Mouse (Mus musculus): ENCODE measurements around the gene Mogat1.
"Not testable (repeated sequence)": the region's sequence is repeated elsewhere in the genome, so short reads cannot be mapped to it uniquely, and the experiment has no call there.

The Mogat1 gene

DNA sequence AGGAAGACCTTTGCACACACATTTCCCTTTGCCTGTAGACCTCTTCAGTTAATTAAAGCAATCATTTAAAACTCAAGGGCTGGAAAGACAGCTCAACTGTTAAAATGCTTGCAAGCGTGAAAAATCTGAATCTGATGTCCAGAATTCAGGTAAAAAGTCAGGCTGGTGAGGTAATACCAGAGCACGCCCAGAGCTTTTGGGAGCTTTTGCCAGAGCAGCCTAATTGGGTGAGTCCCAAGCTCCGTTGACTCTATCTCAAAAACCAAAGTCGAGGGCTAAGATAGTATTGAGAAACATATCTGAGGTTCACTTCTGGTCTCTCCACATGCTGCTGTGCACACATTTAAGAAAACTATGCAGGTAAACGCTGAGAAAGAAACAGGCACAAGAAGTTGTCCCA, at the start of gene Mogat1:
Gene Mogat1, plus strand, starts transcription at position 130 of the 400 bp plus-strand sequence.
- DNase-seq (ENCODE audit: low read depth, low spot score), result no peak

DNA sequence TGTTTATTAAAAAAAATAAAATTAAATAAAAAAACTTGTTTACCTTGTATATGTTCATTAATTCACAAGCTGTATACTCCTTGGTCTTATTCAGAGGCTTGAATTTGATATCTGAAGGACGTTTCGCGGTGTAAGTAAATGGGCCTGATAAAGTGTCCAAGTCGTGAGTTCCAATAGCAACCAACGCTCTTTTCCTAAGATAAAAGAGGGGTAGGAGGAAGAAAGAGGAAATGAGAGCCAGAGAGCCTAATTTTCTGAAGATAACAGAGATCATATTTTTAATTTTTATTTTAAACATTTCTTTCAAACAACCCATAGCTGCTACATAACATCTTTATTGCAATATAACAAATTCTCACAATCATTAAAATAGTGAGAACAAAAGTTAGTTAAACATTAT, 38.4 kb upstream of the Mogat1 start:
- DNase-seq (ENCODE audit: low read depth, low spot score), result no peak

DNA sequence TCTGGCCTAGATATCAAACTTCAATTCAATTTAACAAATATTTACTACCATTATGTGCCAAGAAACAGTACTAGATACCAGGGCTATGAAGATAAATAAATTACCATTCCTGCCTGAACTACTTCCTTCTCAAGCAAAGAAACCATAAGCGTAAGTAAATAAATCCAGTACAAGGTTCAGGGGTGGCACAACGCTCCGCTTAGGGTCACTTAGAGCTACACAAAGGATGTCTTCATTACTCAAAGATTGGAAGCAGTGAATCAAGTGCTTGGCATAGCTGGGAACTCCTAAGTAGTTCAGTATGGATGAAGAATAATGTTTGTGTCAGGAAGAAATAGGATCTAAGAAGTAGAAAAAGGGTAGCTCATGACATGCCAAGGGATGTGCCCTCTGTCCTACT, 27.4 kb upstream of the Mogat1 start:
- DNase-seq (ENCODE audit: low read depth, low spot score), result no peak

DNA sequence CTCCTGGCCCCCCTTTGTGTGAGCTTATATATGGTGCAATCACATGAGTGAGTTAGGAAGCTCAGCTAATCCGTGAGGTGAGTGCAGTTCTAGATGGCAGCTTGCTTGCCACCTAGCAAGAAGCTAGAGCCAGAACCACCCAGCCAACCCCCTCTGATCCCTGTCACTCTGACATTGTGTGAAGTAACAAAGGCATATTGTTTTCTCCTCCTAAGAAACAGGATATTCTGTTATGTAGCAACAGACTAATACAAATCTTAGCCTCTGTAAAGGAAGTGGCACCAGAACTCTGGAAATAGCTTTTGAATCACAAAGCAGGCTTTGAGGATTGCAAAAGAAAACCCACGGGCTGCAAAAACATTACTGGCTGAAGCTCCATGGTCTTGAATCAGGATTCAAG, 26.4 kb upstream of the Mogat1 start:
- DNase-seq (ENCODE audit: low read depth, low spot score), result no peak

DNA sequence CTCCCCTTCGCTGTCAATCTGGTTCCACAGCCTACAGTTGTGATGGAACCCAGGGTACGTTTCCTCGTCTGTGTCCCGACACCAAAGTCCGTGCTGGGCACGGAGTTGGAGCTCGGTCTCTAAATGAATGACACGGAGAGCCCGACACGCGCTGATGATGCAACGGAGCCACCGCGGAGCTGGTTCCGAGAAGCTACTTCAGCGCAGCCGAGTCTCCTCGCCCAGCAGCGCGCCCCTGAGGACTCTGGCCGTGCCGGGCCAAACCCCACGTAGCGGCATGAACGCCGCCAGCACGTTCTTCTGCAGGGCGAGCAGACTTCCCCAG, 22.4 kb upstream of the Mogat1 start:
- no peak for DNase-seq (ENCODE audit: low read depth, low spot score)

DNA sequence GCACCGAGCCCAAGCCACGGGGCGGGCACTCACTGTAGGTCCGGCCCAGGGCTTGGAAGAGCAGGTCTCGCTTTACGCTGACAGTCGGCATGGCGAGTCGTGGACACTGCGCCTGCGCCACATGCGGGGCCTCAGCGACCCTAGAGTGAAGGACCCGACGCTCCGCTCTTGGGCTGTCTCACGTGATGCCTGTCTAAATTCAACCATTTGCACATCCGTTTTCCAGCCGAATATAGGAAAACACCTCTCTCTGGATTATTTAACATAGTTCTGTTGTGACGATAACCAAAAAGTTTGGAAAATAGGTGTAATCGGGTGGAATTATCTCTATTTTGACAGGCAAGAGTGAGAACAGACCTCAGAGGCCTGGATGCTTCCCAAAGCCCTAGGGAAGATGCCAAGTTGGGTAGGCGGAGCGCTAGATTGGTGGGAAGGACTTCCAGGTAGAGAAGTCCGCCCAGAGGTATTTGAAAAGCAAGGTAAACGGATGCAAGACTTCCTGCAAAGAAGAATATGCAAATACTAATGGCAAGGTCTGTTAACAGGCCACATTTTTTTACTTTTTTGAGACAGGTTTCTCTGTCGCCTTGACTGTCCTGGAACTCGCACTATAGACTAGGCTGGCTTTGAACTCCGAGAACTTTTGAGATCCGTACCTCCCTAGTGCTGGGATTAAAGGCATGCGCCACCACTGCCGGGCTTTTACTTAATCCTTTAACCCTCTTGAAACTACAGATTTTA, 21.9 kb upstream of the Mogat1 start, which contains the start of gene Farsb:
Gene Farsb, minus strand, starts transcription at position 146 of the 741 bp plus-strand sequence.
- DNase-seq (ENCODE audit: low read depth, low spot score), result peak; percentile 89

DNA sequence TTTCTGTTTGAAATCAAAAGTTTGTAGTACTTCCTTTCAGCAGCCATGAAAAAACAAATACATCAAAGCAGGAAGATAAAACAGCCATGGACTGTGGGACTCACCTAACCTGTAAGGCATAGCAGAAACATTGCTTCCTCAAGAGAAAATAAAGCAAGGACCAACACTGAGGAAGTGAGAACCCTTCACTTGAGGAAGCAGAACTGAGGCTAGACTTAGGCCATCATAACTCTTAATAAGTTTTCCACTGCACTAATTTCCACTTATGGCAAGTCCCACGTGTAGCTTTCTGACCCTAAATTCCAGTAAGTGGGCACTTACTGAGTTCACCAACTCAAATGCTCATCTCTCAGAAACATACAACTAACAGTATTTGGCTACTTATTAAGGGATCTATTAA, 20.6 kb upstream of the Mogat1 start:
- DNase-seq (ENCODE audit: low read depth, low spot score), result no peak

DNA sequence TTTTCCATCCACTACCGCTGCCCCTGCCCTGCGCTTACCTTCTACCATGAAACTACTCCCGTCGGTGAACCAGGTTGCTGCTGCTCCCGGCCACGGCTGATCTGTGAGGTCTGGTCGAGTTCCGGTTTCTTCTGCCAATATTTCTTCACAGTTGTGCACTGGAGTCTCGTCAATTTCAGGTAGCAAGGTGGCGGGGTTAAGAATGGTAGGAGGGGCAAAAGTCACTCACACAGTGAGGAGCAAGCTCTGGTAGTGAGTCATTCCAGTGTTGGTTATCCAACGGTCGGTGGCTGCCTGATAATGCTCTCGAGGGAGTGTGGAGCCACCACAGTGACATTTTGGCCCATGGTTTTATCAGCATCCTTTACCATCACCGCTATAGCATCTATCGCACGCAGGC, 9.8 kb upstream of the Mogat1 start:
- DNase-seq (ENCODE audit: low read depth, low spot score), result no peak

DNA sequence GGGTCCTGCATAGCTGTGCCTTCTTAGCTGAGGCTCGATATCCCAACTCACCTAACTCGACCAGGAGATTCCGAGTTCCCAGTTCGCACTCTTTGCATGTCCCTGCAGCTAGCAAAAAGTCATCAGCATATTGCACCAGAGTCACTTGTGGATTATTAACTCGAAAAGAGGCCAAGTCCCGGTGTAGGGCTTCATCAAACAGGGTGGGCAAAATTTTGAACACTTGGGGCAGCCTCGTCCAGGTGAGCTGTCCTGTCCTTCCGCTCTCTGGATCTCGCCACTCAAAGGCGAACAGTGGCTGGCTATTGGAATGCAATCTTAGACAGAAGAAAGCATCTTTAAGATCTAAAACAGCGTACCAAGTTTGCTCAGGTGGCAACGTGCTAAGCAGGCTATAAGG, 8.9 kb upstream of the Mogat1 start:
- DNase-seq (ENCODE audit: low read depth, low spot score), result not testable (repeated sequence)

DNA sequence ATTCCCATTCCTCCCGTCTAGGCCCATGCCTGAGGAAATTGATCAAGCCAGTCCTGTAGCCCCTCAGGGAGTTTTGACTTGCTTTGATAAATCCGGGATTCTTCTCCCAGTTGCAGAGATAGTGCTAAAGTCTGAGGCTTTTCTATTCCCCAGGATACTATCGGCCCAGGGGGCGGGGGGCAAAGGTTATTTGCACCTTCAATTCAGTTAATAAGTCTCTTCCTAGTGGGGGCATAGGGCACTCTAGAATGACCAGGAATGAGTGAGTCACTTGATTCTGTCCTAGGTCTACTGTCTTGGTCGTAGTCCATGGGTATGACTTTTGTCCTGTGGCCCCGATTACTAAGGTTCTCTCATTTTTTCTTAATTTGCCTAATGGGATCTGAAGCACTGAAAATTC, 8.3 kb upstream of the Mogat1 start:
- no peak for DNase-seq (ENCODE audit: low read depth, low spot score)

DNA sequence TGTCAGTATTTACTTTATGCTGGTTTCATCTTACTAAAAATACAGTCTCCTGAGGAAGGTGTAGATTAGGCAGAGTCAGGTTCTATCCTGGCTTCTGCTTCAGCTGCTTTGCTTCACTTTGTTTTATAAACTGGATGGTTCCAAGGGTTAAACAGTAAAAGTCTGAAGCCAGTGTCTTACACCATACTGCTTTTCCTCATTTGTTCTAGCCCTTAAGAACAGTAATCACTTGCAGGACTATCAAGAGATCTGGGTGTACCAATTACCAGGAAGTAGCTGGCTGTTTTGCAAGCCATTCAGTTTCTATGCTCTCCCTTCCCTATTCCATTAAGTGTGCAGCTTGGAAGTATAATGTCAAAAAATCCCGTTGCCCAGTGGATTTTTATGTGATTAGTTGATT, 3.7 kb upstream of the Mogat1 start:
- DNase-seq (ENCODE audit: low read depth, low spot score), result no peak

DNA sequence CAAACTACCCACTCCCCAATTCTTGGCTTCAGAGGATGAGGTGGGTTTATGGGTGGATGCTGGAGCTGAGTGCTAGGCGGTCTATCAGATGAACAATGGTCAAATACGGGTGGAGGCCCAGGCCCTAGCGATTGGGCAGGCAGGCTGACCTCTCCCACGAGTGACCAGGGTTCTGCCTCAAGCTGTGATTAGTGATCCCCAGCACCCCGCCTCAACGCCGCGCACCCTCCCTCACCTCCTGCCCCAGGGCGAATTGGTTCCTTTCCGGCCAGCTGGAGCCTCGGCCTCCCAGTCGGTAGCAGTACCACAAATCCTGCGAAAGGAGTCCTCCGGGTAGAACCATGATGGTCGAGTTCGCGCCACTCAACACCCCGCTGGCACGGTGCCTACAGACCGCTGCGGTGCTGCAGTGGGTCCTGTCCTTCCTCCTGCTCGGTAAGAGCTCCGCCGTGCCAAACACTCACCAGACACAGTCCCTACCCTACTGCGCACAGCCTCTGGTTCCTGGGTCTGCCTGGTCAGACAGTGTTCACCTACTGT, 900 bp downstream of the Mogat1 start, which contains the start of gene BC035947:
Gene BC035947, minus strand, starts transcription at position 538 of the 540 bp plus-strand sequence.
- peak; percentile 4 for DNase-seq (ENCODE audit: low read depth, low spot score)

DNA sequence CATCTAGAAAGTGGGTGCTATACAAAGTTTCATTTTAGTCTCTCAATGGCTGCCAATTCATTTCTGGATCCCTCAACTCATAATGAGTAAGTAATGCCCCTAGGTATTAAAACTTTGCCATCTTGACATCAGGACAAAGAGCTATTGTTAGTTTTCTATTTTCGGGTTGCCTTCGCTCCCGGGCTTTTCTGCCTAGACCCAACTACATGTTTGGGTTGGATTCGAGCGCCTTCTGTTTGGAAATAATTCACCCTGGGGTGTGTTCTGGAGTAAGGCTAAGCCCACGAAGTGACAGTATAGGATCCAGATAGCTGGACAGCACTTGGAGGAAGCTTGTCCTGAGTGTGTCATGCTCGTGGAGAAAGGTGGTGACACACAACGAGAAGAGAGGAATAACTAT, 2.0 kb downstream of the Mogat1 start:
- DNase-seq (ENCODE audit: low read depth, low spot score), result no peak

DNA sequence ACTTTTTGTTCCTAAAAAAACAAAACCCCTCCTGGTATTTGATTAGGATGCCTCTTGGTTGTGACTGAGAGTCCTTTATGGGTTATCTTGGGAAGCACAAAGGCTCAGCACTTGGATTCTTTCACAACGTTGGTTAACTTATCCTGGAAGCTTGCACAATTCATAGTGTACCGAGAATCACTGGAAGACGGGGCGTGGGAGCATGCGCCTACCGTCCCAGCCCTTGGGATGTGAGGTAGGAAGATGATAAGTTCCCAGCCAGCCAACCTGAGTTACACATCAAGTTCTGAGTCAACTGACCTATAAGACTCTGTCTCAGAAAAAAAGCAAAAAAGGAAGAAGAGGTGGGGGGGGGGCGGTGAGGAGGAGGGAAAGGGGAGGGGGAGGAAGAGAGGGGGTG, 8.1 kb downstream of the Mogat1 start:
- no peak for DNase-seq (ENCODE audit: low read depth, low spot score)

DNA sequence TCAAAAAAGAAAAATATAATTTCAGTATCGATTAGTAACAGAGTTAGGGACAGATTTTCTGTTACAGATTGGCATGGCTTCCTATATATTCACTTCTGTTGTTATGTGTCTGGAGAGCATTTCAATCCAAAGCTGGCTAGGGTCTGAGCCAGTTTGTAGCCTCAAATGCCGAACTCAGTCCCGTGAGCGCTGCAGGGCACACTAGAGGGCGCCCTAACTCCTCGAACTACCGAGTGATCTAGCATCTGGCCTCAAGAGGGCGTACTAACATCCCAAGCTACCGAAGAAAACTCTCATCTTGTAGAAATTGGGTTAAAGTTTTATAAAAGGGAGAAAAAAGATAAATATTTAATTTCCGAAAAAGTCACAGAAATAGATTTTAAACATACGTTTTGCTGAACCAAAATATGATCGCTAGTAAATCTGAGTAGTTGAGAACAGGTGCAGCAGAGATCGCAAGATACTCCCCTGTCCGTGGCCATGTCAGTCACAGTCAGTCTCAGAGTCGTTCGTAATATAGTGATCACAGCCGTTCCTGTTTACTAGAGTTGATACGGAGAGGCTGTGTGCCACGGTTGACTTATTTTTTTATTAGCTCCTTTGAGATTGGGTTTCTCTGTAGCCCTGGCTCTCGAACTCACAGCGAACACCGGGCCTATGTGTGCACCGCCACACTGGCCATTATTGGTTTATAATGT, 14.5 kb downstream of the Mogat1 start:
- no peak for DNase-seq (ENCODE audit: low read depth, low spot score)

DNA sequence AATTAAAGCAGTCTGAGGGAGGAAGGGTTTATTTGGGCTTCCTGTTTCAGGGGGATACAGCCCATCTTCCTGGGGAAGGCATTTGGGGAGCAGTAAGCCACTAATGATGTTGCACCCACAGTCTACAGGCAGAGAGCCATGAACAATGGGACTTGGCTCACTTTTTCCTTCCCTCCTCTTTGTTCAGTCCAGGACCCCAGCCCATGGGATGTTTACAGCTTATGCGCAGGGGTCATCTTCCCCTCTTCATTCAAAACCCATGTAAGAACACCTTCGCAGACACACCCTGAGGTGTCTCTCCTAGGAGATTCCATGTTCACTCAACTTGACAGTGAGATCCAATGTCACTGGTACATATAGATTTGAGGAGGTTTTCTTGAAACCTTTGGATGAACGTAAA, 17.6 kb downstream of the Mogat1 start:
- DNase-seq (ENCODE audit: low read depth, low spot score), result no peak

DNA sequence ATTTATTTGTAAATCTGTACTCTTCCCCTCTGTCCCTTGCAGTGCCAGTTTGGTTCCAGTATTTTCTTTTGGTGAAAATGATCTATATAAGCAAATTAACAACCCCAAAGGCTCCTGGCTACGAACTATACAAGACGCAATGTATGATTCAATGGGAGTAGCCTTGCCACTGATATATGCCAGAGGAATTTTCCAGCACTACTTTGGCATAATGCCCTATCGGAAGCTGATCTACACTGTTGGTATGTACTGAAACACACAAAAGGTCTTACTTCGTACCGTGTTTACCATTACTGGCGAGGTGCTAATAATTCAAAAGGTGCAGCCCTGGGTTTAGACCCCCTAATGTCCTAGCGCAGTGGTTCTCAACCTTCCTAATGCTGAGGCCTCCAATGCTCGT, 18.2 kb downstream of the Mogat1 start:
- DNase-seq (ENCODE audit: low read depth, low spot score), result no peak

DNA sequence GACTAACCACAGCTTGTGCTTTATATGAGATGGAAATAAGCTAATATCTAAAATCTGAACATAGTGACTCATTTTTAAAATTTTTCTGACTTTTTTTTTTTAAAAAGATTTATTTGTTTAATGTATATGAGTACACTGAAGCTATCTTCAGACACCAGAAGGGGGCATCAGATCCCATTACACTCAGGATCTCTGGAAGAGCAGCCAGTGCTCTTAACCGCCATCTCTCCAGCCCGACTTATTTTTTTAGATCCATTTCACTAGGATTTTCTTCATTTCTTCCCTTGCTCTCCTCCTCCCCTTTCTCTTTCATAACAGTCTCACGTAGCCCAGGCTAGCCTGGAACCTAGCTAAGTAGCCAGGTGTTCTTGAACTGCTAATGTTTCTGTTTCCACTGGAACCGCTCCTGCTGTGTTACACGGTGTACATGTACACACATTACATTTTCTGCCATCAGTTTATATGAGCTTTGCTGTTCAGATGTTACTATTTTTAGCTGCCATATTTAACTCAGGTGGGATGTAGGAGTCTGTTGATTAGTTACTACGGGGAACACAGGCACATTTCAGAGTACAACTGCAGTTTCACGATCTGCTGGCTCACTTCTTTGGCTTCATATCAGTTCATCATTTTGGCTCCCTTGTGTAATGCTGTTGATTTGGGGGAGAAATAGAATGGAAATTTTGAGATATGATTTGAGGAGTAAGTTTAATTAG, 19.9 kb downstream of the Mogat1 start:
- no peak for DNase-seq (ENCODE audit: low read depth, low spot score)

DNA sequence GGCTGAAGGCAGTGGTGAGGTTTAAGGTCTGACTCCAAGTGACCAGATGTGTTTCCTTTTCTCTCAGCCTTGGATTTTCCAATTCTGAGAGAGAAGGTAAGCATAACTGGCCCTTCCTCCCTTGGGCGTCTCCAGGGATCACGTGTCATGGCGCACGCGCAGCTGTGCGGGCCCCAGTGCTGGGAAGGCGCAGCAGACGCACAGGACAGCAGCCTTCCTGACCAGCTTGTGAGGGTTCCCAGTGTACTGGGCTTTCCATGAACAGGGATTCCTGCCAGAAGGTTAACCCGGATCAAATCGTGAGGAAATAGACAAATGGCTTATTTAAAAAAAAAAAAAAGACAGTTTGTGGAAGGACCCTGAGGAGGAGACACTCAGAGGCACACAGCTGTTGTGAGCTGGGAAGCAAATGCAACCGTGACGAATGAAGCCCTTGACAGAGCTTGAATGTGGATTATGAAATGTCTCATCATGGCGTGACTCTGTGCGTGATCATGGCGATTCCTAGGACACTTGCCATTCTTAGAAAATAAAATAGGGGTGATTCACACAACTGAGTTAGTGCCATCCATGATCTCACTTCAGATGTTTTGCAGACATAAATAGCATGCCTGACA, 21.5 kb downstream of the Mogat1 start:
- DNase-seq (ENCODE audit: low read depth, low spot score), result no peak

DNA sequence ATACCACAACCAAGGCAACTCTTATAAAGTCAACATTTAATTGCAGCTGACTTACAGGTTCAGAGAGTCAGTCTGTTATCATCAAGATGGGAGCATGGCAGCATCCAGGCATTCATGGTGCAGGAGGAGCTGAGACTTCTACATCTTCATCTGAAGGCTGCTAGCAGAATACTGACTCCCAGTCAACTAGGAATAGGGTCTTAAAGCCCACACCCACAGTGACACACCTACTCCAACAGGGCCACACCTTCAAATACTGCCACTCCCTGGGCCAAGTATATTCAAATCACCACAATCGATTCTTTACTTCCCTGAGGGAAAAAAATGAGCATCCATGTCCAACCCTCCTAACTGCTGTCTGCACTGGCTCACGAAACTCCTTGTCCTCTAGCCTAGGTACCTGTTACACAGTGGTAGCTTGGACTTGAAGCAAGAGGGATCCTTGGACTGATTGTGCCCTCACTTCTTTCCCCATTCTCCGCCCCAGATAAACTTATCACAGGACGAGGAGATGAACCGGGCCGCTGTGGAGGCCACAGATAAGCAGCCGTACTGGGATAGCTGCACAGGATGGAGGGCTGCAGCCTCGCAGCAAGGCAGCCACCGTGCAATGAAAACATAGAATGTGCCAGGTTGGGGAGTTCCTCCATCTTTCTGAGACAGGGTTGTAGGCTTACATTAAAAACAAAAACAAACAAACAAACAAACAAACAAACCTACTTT, 23.8 kb downstream of the Mogat1 start:
- DNase-seq (ENCODE audit: low read depth, low spot score), result no peak
